Mouse (Mus musculus): ENCODE results near the gene Pgm2. TPM values are rescaled to one million over a fixed set of nuclear protein-coding genes. Genes with fewer than 3 reads are reported as not detected.
A peak's percentile ranks its signal among the peaks of the same experiment; 100 is the strongest.

Pgm2 gene
- polyA plus RNA-seq, 1 experiment = 13.0 TPM

- Histone ChIP-seq H3K79me2 (ENCODE audit: control insufficient read depth, insufficient read depth) (no peaks in the 10 kb centered on the region), H3K4me3 (no peak overlapping the region), H3K27me3 (ENCODE audit: control insufficient read depth, insufficient read depth, insufficient read length) (no peaks in the 10 kb centered on the region), H3K4me2 (ENCODE audit: low read depth) (peak overlapping the region; percentile 50), H3K36me3 (ENCODE audit: control insufficient read depth, insufficient read depth) (peaks cover 55% of the 10 kb centered on the region), H3ac (ENCODE audit: control insufficient read depth, insufficient read length) (no peak overlapping the region)
- TF ChIP-seq USF1 (IDR thresholded peaks at IDR 0.05; ENCODE audit: low read depth) = no peak
- TF ChIP-seq MYOD1 (IDR thresholded peaks at IDR 0.05; ENCODE audit: control insufficient read depth in 1 of 3, insufficient read length in 2 of 3, low read depth in 2 of 3) = peak in 1 of 3 experiments; percentile 49
- TF ChIP-seq REST (IDR thresholded peaks at IDR 0.05; ENCODE audit: insufficient read depth, insufficient read length) = no peak
- TF ChIP-seq E2F4 (IDR thresholded peaks at IDR 0.05; ENCODE audit: insufficient read depth) = no peak
- peak; percentile 50; the same call in 1 of the 2 replicates for TF ChIP-seq CEBPB (IDR thresholded peaks at IDR 0.05; ENCODE audit: insufficient read depth, poor library complexity, severe bottlenecking)
- no peak for TF ChIP-seq MAX (IDR thresholded peaks at IDR 0.05; ENCODE audit: low read depth)
These were observed 19.6 kb downstream of the Pgm2 start for GRCm38 (mm10) chr5:64112360-64112759.

- H3K27me3 ChIP-seq (ENCODE audit: control insufficient read depth, insufficient read depth, insufficient read length) = no peaks in the 10 kb centered on the region
- TF ChIP-seq CEBPB (IDR thresholded peaks at IDR 0.05; ENCODE audit: insufficient read depth, poor library complexity, severe bottlenecking) (no peak), TCF12 (IDR thresholded peaks at IDR 0.05; ENCODE audit: insufficient read depth, poor library complexity, severe bottlenecking) (no peak), MAX (IDR thresholded peaks at IDR 0.05; ENCODE audit: low read depth) (no peak), USF1 (IDR thresholded peaks at IDR 0.05; ENCODE audit: low read depth) (no peak), E2F4 (IDR thresholded peaks at IDR 0.05; ENCODE audit: insufficient read depth) (no peak), REST (IDR thresholded peaks at IDR 0.05; ENCODE audit: insufficient read depth, insufficient read length) (no peak), POLR2A (IDR thresholded peaks at IDR 0.05; ENCODE audit: insufficient read length, low read depth) (no peak), TCF3 (IDR thresholded peaks at IDR 0.05; ENCODE audit: insufficient read length, low read depth) (no peak), MYOD1 (IDR thresholded peaks at IDR 0.05; ENCODE audit: control insufficient read depth in 1 of 3, insufficient read length in 2 of 3, low read depth in 2 of 3) (no peak), SRF (IDR thresholded peaks at IDR 0.05; ENCODE audit: control insufficient read depth, insufficient read length, low read depth) (no peak), MYOG (IDR thresholded peaks at IDR 0.05; ENCODE audit: control insufficient read depth in 1 of 3, insufficient read depth in 1 of 3, insufficient read length in 2 of 3, low read depth in 2 of 3) (no peak), POLR2AphosphoS2 (IDR thresholded peaks at IDR 0.05; ENCODE audit: insufficient read length, low read depth) (no peak)
- H3ac ChIP-seq (ENCODE audit: control insufficient read depth, insufficient read length) = no peak overlapping the region
- no peak overlapping the region for H3K4me2 ChIP-seq (ENCODE audit: low read depth)
- no peaks in the 10 kb centered on the region for H3K79me2 ChIP-seq (ENCODE audit: control insufficient read depth, insufficient read depth)
- no peak overlapping the region for H3K4me3 ChIP-seq
- peaks cover 48% of the 10 kb centered on the region for H3K36me3 ChIP-seq (ENCODE audit: control insufficient read depth, insufficient read depth)
These were observed 21.5 kb downstream of the Pgm2 start for GRCm38 (mm10) chr5:64114210-64114609.

- Histone ChIP-seq H3K4me3 (no peak overlapping the region), H3K36me3 (ENCODE audit: control insufficient read depth, insufficient read depth) (peaks cover 33% of the 10 kb centered on the region), H3K27me3 (ENCODE audit: control insufficient read depth, insufficient read depth, insufficient read length) (no peaks in the 10 kb centered on the region), H3ac (ENCODE audit: control insufficient read depth, insufficient read length) (no peak overlapping the region), H3K79me2 (ENCODE audit: control insufficient read depth, insufficient read depth) (no peaks in the 10 kb centered on the region), H3K4me2 (ENCODE audit: low read depth) (no peak overlapping the region)
- TF ChIP-seq TCF3 (IDR thresholded peaks at IDR 0.05; ENCODE audit: insufficient read length, low read depth) = no peak
These were observed 24.4 kb downstream of the Pgm2 start for GRCm38 (mm10) chr5:64117191-64117590.

GRCm38 (mm10) chr5:64125783-64126182, 33.0 kb downstream of the Pgm2 start:
- Histone ChIP-seq H3ac (ENCODE audit: control insufficient read depth, insufficient read length) (no peak overlapping the region), H3K4me2 (ENCODE audit: low read depth) (no peak overlapping the region), H3K79me2 (ENCODE audit: control insufficient read depth, insufficient read depth) (no peaks in the 10 kb centered on the region), H3K27me3 (ENCODE audit: control insufficient read depth, insufficient read depth, insufficient read length) (no peaks in the 10 kb centered on the region), H3K36me3 (ENCODE audit: control insufficient read depth, insufficient read depth) (peaks cover 21% of the 10 kb centered on the region), H3K4me3 (no peak overlapping the region)
- no peak for TF ChIP-seq USF1 (IDR thresholded peaks at IDR 0.05; ENCODE audit: low read depth)
- no peak for TF ChIP-seq SRF (IDR thresholded peaks at IDR 0.05; ENCODE audit: control insufficient read depth, insufficient read length, low read depth)
- no peak for TF ChIP-seq POLR2A (IDR thresholded peaks at IDR 0.05; ENCODE audit: insufficient read length, low read depth)
- TF ChIP-seq E2F4 (IDR thresholded peaks at IDR 0.05; ENCODE audit: insufficient read depth) = no peak
- TF ChIP-seq TCF12 (IDR thresholded peaks at IDR 0.05; ENCODE audit: insufficient read depth, poor library complexity, severe bottlenecking) = no peak
- TF ChIP-seq CEBPB (IDR thresholded peaks at IDR 0.05; ENCODE audit: insufficient read depth, poor library complexity, severe bottlenecking) = no peak
- no peak for TF ChIP-seq REST (IDR thresholded peaks at IDR 0.05; ENCODE audit: insufficient read depth, insufficient read length)
- no peak for TF ChIP-seq MYOG (IDR thresholded peaks at IDR 0.05; ENCODE audit: control insufficient read depth in 1 of 3, insufficient read depth in 1 of 3, insufficient read length in 2 of 3, low read depth in 2 of 3)
- TF ChIP-seq MAX (IDR thresholded peaks at IDR 0.05; ENCODE audit: low read depth) = no peak
- no peak for TF ChIP-seq MYOD1 (IDR thresholded peaks at IDR 0.05; ENCODE audit: control insufficient read depth in 1 of 3, insufficient read length in 2 of 3, low read depth in 2 of 3)
- TF ChIP-seq TCF3 (IDR thresholded peaks at IDR 0.05; ENCODE audit: insufficient read length, low read depth) = no peak

DNA sequence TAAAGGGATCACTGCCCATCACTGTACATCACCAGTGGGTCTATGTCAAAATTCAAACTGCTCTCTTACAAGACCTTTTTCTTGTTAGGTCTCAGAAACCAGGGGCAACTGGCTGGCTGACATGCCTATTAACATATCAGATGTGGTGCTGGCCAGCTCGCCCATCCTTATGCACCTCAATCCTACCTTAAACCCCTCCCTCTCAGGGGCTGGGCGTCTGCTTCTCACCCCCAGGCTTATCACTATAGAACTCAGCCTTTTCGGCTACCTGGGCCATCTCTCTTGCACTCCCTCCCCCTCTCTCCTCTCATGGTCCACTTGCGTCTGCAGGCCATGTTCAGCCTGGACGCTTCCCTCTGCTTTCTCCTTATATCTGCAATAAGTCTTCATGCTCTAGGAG, 38.8 kb downstream of the Pgm2 start:
- Histone ChIP-seq H3K4me3 (no peak overlapping the region), H3K27me3 (ENCODE audit: control insufficient read depth, insufficient read depth, insufficient read length) (no peaks in the 10 kb centered on the region), H3K79me2 (ENCODE audit: control insufficient read depth, insufficient read depth) (no peaks in the 10 kb centered on the region), H3K4me2 (ENCODE audit: low read depth) (no peak overlapping the region), H3ac (ENCODE audit: control insufficient read depth, insufficient read length) (no peak overlapping the region), H3K36me3 (ENCODE audit: control insufficient read depth, insufficient read depth) (peaks cover 11% of the 10 kb centered on the region)
- no peak for TF ChIP-seq SRF (IDR thresholded peaks at IDR 0.05; ENCODE audit: control insufficient read depth, insufficient read length, low read depth)
- no peak for TF ChIP-seq POLR2AphosphoS2 (IDR thresholded peaks at IDR 0.05; ENCODE audit: insufficient read length, low read depth)
- TF ChIP-seq E2F4 (IDR thresholded peaks at IDR 0.05; ENCODE audit: insufficient read depth) = no peak
- TF ChIP-seq USF1 (IDR thresholded peaks at IDR 0.05; ENCODE audit: low read depth) = no peak
